8 mouse cellular contexts compared by ENCODE assay signal in the genomic region with DNA sequence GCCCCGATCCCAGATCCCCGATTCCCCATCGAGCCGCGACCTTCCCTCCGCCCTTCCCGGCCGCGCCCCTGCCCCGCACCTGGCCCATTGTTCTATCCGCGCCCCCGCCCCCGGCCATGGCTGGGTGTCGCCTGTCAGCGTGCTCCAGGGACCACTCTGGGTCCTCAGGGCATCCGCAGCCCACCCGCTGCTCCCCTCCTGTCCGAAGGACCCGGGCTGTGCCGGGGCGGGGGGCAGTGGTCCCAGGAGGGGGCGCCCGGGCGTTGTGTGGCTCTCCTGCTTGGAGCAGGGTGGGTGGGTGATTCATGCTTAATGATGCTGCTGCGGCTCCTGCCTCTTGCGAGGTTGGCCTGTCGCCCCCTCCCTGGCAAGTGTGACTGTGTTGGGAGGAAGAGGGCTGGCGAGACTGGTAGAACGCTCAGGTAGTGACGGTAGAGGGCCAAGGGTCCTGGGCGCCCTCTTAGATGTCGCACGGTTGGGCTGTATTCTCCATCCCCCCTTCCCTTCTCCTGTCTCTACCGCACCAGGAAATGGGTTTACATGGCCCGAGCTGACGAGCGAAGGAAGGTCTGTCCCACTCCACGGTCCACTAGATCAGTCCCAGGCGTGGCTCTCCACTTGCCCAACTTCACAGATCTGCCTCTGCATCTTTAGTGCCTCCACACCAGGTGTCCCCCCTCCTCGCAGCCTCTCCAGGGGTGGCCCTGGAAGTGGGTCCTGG. TPM values are rescaled to one million over a fixed set of nuclear protein-coding genes. Genes with fewer than 3 reads are reported as not detected.
DNase-seq lines count a peak whose midpoint lies in the region; ATAC-seq and TF ChIP-seq lines count a peak whose summit lies in the region.
"Had no signal": no experiment of that assay in that cellular context is flagged by ENCODE, and none has a peak within 500 bp of the region (broad histone marks: within the 10 kb centered on the region; RNA-seq: fewer than 3 reads in every experiment).

No protein-coding gene starts in this region.

- peak; percentile 13; the same call in 1 of the 2 replicates for TF ChIP-seq CTCF in hindbrain, postnatal 0 days (IDR thresholded peaks at IDR 0.05; ENCODE audit: low read depth)

- peak overlapping the region; percentile 81 for H3K27ac ChIP-seq in embryonic facial prominence, embryonic 12.5 days
- H3K27ac ChIP-seq in hindbrain, postnatal 0 days: peak overlapping the region; percentile 91
- H3K27ac ChIP-seq in midbrain, embryonic 14.5 days (replicated peaks; ENCODE audit: low read depth, low read length): peak overlapping the region; percentile 90

- peak overlapping the region; percentile 92 for H3K9ac ChIP-seq in embryonic facial prominence, embryonic 12.5 days
- H3K9ac ChIP-seq in hindbrain, postnatal 0 days (replicated peaks; ENCODE audit: low read length): peak overlapping the region; percentile 97
- peak overlapping the region; percentile 99 for H3K9ac ChIP-seq in midbrain, embryonic 14.5 days (replicated peaks; ENCODE audit: low read length)

- peak overlapping the region; percentile 85 for H3K4me3 ChIP-seq in embryonic facial prominence, embryonic 12.5 days
- H3K4me3 ChIP-seq in hindbrain, postnatal 0 days (ENCODE audit: low read length): peak overlapping the region; percentile 90
- peak overlapping the region; percentile 96 for H3K4me3 ChIP-seq in midbrain, embryonic 14.5 days (replicated peaks; ENCODE audit: low read depth, low read length)

- H3K4me1 ChIP-seq in embryonic facial prominence, embryonic 12.5 days: peaks cover 27% of the 10 kb centered on the region
- peaks cover 31% of the 10 kb centered on the region for H3K4me1 ChIP-seq in hindbrain, postnatal 0 days (ENCODE audit: insufficient read depth, low read length)
- H3K4me1 ChIP-seq in midbrain, embryonic 14.5 days (ENCODE audit: control insufficient read depth, insufficient read depth, low read length): peaks cover 33% of the 10 kb centered on the region

- no peaks in the 10 kb centered on the region for H3K9me3 ChIP-seq in embryonic facial prominence, embryonic 12.5 days
- H3K9me3 ChIP-seq in hindbrain, postnatal 0 days (ENCODE audit: low read length): no peaks in the 10 kb centered on the region
- no peaks in the 10 kb centered on the region for H3K9me3 ChIP-seq in midbrain, embryonic 14.5 days (ENCODE audit: control insufficient read depth, low read length)

- H3K36me3 ChIP-seq in embryonic facial prominence, embryonic 12.5 days: no peaks in the 10 kb centered on the region; the same call in 1 of the 2 replicates
- H3K36me3 ChIP-seq in hindbrain, postnatal 0 days (ENCODE audit: insufficient read depth, low read length): no peaks in the 10 kb centered on the region
- 0 out of 2 replicates have a peak, but pooled peaks cover 6% of the 10 kb centered on the region for H3K36me3 ChIP-seq in midbrain, embryonic 14.5 days (ENCODE audit: control insufficient read depth, insufficient read depth, low read length)

- H3K4me2 ChIP-seq in embryonic facial prominence, embryonic 12.5 days (replicated peaks): peak overlapping the region; percentile 89
- peak overlapping the region; percentile 86 for H3K4me2 ChIP-seq in hindbrain, postnatal 0 days (ENCODE audit: low read depth, low read length)
- H3K4me2 ChIP-seq in midbrain, embryonic 14.5 days (ENCODE audit: low read length): peak overlapping the region; percentile 84

- no peaks in the 10 kb centered on the region for H3K27me3 ChIP-seq in embryonic facial prominence, embryonic 12.5 days
- no peaks in the 10 kb centered on the region for H3K27me3 ChIP-seq in hindbrain, postnatal 0 days (ENCODE audit: insufficient read depth, low read length)
- no peaks in the 10 kb centered on the region for H3K27me3 ChIP-seq in midbrain, embryonic 14.5 days (ENCODE audit: control insufficient read depth, insufficient read depth, low read length)

- peak; percentile 37; the same call in 1 of the 2 replicates for ATAC-seq in embryonic facial prominence, embryonic 12.5 days (ENCODE audit: insufficient number of reproducible peaks, insufficient read depth, low FRiP score, low TSS enrichment)
- peak; percentile 25 for ATAC-seq in hindbrain, postnatal 0 days
- peak; percentile 40; the same call in 1 of the 2 replicates for ATAC-seq in midbrain, embryonic 14.5 days (ENCODE audit: low FRiP score, low TSS enrichment)

- under 1% methylated on average over 28 of the region's 41 CpGs for WGBS in embryonic facial prominence, embryonic 12.5 days
- under 1% methylated on average over 39 of the region's 41 CpGs for WGBS in hindbrain, postnatal 0 days
- WGBS in midbrain, embryonic 14.5 days: under 1% methylated on average over 40 of the region's 41 CpGs

- DNase-seq in left cerebral cortex, adult 18-20 months (ENCODE audit: low spot score in 2 of 2): peak; percentile 54 to 59
- DNase-seq in left cerebral cortex, adult 11 months (ENCODE audit: low spot score): no peak
- DNase-seq in R1 (ENCODE audit: low read depth, low spot score): peak; percentile 68
- DNase-seq in hindbrain, postnatal 0 days (ENCODE audit: low spot score): peak; percentile 58
- DNase-seq in midbrain, embryonic 14.5 days: peak; percentile 67
- peak; percentile 45 for DNase-seq in thymus, postnatal 14 days

RNA-seq across cellular contexts. Expression of a gene that starts 0.8 kb away (rescaled TPM):
- 100 to 1,000 TPM; 236 to 243 TPM for total RNA-seq in left cerebral cortex, adult 18-20 months (2021)
- 54.4 and 59.2 TPM in 2 replicates for polyA plus RNA-seq in embryonic facial prominence, embryonic 12.5 days (2016; fragmentation: Nextera tagmentation; extraction: Ambion mirVana)
- total RNA-seq in hindbrain, postnatal 0 days (2014; rRNA removed): 185 and 190 TPM in 2 replicates
- 162 and 167 TPM in 2 replicates for polyA plus RNA-seq in hindbrain, postnatal 0 days (2015; fragmentation: Nextera tagmentation; extraction: Ambion mirVana)
- 167 and 185 TPM in 2 replicates for polyA plus RNA-seq in midbrain, embryonic 14.5 days (2014; fragmentation: Nextera tagmentation; extraction: Ambion mirVana)
- total RNA-seq: neutrophil, adult 5-6 weeks had no signal
